Mouse (Mus musculus): ENCODE data around the gene Gm10065. TPM values are rescaled to one million over a fixed set of nuclear protein-coding genes. Genes with fewer than 3 reads are reported as not detected.
A peak's percentile ranks its signal among the peaks of the same experiment; 100 is the strongest.
"Not testable (repeated sequence)": the region's sequence is repeated elsewhere in the genome, so short reads cannot be mapped to it uniquely, and the experiment has no call there.

Gene Gm10065
- polyA plus RNA-seq, 1 experiment from 2014 or later, result not detected

DNA sequence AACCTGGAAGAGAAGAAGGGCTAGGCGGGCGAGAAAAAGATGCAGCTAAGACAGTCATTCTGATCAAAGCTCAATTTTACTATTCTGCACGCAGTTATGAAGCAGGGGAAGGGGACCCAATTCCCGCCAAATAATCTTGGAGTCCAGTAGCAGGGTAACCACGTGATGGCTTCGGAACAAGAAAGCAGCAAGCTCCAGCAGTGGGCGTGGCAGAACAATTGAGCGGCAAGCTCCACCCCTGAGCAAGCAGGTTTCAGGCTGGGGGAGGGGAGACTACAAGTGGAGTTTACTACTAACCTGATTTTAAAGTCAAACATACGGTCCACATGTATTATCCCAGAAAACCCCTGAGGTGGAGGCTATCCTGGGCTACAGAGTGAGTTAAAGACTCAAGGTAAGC is 16.7 kb downstream of the Gm10065 start:
- 50% methylated on average over 9 of the region's 9 CpGs for WGBS
- H3K4me2 ChIP-seq; ATAC-seq (replicated peaks); H3K4me3 ChIP-seq; H3K9me3 ChIP-seq; H3K4me1 ChIP-seq; H3K27ac ChIP-seq; H3K9ac ChIP-seq; H3K36me3 ChIP-seq (replicated peaks): not testable (repeated sequence)
- H3K27me3 ChIP-seq (replicated peaks), result peaks cover 11% of the 10 kb centered on the region

DNA sequence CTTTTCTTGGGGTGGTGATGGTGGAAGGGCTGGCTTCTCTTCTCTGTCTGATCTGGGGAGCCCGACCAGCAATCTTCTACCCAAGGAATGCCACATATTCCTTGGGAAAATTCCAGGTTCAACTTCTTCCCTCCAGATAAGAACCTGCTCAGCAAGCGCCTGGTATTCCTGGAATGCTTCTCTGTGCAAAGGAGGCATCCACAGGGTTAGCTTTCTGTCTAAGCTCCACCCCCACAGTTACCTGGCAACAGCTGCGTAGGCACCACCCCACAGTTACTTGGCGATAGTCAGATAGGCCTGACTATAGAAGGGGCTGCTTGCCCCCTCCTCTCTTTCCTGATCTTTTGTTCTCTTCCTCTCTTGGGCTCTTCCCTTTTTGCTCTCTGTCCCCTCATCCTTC is 22.9 kb downstream of the Gm10065 start:
- no peak for ATAC-seq (replicated peaks)
- 9% methylated on average over 4 of the region's 4 CpGs for WGBS
- H3K9ac ChIP-seq, result no peak overlapping the region
- H3K4me3 ChIP-seq, result no peak overlapping the region
- H3K4me1 ChIP-seq, result peaks cover 14% of the 10 kb centered on the region
- H3K27ac ChIP-seq, result no peak overlapping the region
- H3K4me2 ChIP-seq, result no peak overlapping the region
- H3K36me3 ChIP-seq (replicated peaks), result no peaks in the 10 kb centered on the region
- H3K9me3 ChIP-seq, result no peaks in the 10 kb centered on the region
- 0 out of 2 replicates have a peak, but pooled peaks cover 12% of the 10 kb centered on the region for H3K27me3 ChIP-seq (replicated peaks)

- no peak overlapping the region for H3K4me2 ChIP-seq
Measured at GRCm38 (mm10) chr13:21454133-21454532, 25.1 kb downstream of the Gm10065 start.

GRCm38 (mm10) chr13:21453449-21453848 is 25.8 kb downstream of the Gm10065 start, which contains the start of gene Zscan26:
Gene Zscan26, minus strand, starts transcription at chr13:21453730.
- Histone ChIP-seq H3K4me1 (peaks cover 14% of the 10 kb centered on the region), H3K36me3 (replicated peaks) (no peaks in the 10 kb centered on the region), H3K27ac (peak within 1 kb of the TSS; percentile 70), H3K27me3 (replicated peaks) (0 out of 2 replicates have a peak, but pooled peaks cover 12% of the 10 kb centered on the region), H3K4me3 (peak within 1 kb of the TSS; percentile 51), H3K4me2 (peak within 1 kb of the TSS; percentile 80), H3K9me3 (no peaks in the 10 kb centered on the region), H3K9ac (peak within 1 kb of the TSS; percentile 49)
- peak; percentile 97 for ATAC-seq (replicated peaks)
- 0% methylated on average over 23 of the region's 23 CpGs for WGBS

More at GRCm38 (mm10) chr13:21454133-21454532, 25.1 kb downstream of the Gm10065 start:
- Histone ChIP-seq H3K9ac (no peak overlapping the region), H3K27me3 (replicated peaks) (0 out of 2 replicates have a peak, but pooled peaks cover 12% of the 10 kb centered on the region), H3K4me3 (peak overlapping the region; percentile 51; the same call in 1 of the 2 replicates), H3K27ac (no peak overlapping the region), H3K4me1 (peaks cover 14% of the 10 kb centered on the region), H3K9me3 (no peaks in the 10 kb centered on the region), H3K36me3 (replicated peaks) (no peaks in the 10 kb centered on the region)
- WGBS, result 88% methylated on average over 3 of the region's 3 CpGs
- ATAC-seq (replicated peaks), result no peak

DNA sequence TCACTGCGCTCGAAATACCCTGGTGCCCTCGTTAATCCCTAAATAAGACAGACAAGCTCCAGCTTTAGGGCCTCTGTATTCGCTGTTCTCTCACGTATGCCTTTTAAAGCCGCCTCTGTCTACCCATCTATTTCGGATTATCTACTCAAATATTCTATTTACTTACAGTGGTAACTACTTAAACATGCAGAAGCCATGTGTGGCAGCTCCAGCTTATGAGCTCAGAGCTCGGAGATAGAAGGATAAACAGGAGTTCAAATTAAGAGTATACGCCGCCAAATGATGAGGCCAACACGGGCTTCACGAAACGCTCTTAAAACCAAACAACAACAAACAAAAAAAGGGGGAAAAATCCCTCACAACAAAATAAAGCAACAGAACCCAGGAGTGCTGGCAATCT is 26.2 kb downstream of the Gm10065 start:
- peak overlapping the region; percentile 70 for H3K27ac ChIP-seq
- peak overlapping the region; percentile 49 for H3K9ac ChIP-seq
- H3K4me1 ChIP-seq, result peaks cover 14% of the 10 kb centered on the region
- H3K27me3 ChIP-seq (replicated peaks), result 0 out of 2 replicates have a peak, but pooled peaks cover 12% of the 10 kb centered on the region
- H3K36me3 ChIP-seq (replicated peaks), result no peaks in the 10 kb centered on the region
- peak overlapping the region; percentile 51 for H3K4me3 ChIP-seq
- no peaks in the 10 kb centered on the region for H3K9me3 ChIP-seq
- H3K4me2 ChIP-seq, result peak overlapping the region; percentile 80
- WGBS, result 2% methylated on average over 13 of the region's 13 CpGs
- ATAC-seq (replicated peaks), result peak; percentile 38

DNA sequence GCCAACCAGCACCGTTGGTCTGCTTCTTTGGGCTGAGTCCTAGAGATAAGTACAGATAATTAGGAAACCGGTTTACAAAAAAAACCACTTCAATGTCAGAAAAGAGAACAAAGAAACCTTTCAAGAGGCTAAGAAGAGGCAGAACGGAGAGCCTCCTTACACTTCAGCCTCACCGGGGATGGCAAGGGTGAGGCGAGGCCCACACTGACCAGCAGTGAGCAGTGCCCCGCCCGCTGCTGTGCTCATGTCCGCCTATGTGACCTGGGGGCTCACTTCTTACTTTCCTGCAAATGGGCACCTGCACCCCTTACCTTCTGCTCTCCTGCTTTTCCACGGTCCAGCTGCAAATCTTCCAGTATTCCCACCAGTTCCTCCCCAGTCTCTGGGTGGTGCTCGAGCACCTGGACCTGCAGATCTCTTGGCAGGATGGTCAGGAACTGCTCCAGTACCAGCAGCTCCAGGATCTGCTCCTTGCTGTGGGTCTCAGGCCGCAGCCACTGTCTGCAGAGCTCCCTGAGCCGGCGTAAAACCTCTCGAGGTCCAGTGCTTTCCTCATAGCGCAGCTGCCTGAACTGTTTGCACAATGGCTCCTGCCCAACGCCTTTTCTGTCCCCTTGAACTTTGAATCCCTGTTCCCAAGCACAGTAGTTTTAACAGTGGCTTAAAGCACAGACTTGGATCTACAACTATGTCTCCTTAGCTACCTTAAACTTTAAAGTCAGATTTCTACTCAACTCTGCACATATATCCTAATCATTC is 31.2 kb downstream of the Gm10065 start:
- Histone ChIP-seq H3K4me3 (no peak overlapping the region), H3K4me2 (no peak overlapping the region), H3K4me1 (peaks cover 10% of the 10 kb centered on the region), H3K27ac (no peak overlapping the region), H3K9me3 (no peaks in the 10 kb centered on the region), H3K27me3 (replicated peaks) (no peaks in the 10 kb centered on the region), H3K36me3 (replicated peaks) (peaks cover 32% of the 10 kb centered on the region; the same call in 1 of the 2 replicates), H3K9ac (no peak overlapping the region)
- ATAC-seq (replicated peaks), result no peak
- WGBS, result 81% methylated on average over 16 of the region's 16 CpGs

DNA sequence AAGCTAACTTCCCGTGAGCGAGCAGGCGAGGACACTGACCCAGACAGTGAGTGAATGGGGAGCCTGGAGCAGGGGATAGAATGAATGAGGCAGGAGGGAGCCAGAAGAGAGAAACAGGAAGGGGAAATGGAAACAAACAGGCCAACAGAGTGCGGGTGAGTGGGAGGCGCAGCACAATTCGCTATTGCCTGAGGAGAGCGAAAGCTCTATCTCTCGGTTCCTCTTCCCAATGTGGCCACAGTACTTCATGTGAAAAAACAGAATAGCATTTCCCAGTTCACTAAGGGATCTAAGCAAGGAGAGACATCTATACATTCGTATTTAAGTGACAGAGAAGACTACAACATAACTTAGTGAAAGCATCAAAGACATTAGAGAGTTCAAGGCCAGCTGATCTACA is 32.4 kb downstream of the Gm10065 start:
- no peaks in the 10 kb centered on the region for H3K9me3 ChIP-seq
- peaks cover 36% of the 10 kb centered on the region; the same call in 1 of the 2 replicates for H3K36me3 ChIP-seq (replicated peaks)

DNA sequence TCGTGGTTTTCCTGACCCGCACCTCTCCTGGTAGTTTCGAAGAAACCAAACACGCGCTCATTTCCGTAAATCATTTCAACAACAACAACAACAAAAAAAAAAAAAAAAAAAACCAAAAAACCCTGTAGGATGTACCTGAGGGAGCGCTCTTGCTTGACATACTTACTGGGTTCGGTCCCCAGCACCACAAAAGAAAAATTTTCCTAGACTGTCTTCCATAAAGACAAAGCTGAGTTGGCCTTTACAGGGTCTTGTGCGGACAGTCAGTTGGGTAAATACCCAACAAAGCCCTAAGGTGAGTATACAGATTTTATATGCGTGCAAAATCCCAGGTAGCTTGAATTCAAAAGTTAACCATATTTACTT is 38.1 kb downstream of the Gm10065 start:
- ATAC-seq (replicated peaks), result peak; percentile 65
- peaks cover 16% of the 10 kb centered on the region for H3K4me1 ChIP-seq
- H3K27me3 ChIP-seq (replicated peaks), result no peaks in the 10 kb centered on the region
- 15% methylated on average over 10 of the region's 10 CpGs for WGBS
- H3K4me2 ChIP-seq, result peak overlapping the region; percentile 81
- peaks cover 24% of the 10 kb centered on the region; the same call in 1 of the 2 replicates for H3K36me3 ChIP-seq (replicated peaks)
- H3K9ac ChIP-seq, result peak overlapping the region; percentile 51
- H3K27ac ChIP-seq, result peak overlapping the region; percentile 75
- H3K4me3 ChIP-seq, result peak overlapping the region; percentile 50
- no peaks in the 10 kb centered on the region for H3K9me3 ChIP-seq

More for the DNA sequence above, 32.4 kb downstream of the Gm10065 start:
- H3K4me2 ChIP-seq, result no peak overlapping the region
- no peak for ATAC-seq (replicated peaks)
- H3K4me1 ChIP-seq, result peaks cover under 1% of the 10 kb centered on the region
- WGBS, result 90% methylated on average over 9 of the region's 9 CpGs
- H3K27me3 ChIP-seq (replicated peaks), result no peaks in the 10 kb centered on the region
- no peak overlapping the region for H3K9ac ChIP-seq
- no peak overlapping the region for H3K27ac ChIP-seq
- H3K4me3 ChIP-seq, result no peak overlapping the region

GRCm38 (mm10) chr13:21440503-21441206 is 38.6 kb downstream of the Gm10065 start, which contains the start of gene Pgbd1:
Gene Pgbd1, minus strand, starts transcription at chr13:21441058.
- H3K27me3 ChIP-seq (replicated peaks), result no peaks in the 10 kb centered on the region
- H3K27ac ChIP-seq, result peak within 1 kb of the TSS; percentile 75
- no peaks in the 10 kb centered on the region for H3K9me3 ChIP-seq
- peak within 1 kb of the TSS; percentile 51 for H3K9ac ChIP-seq
- H3K4me2 ChIP-seq, result peak within 1 kb of the TSS; percentile 81
- under 1% methylated on average over 32 of the region's 32 CpGs for WGBS
- H3K4me3 ChIP-seq, result peak within 1 kb of the TSS; percentile 50
- peaks cover 16% of the 10 kb centered on the region for H3K4me1 ChIP-seq
- peak; percentile 98 for ATAC-seq (replicated peaks)
- H3K36me3 ChIP-seq (replicated peaks), result peaks cover 22% of the 10 kb centered on the region; the same call in 1 of the 2 replicates

DNA sequence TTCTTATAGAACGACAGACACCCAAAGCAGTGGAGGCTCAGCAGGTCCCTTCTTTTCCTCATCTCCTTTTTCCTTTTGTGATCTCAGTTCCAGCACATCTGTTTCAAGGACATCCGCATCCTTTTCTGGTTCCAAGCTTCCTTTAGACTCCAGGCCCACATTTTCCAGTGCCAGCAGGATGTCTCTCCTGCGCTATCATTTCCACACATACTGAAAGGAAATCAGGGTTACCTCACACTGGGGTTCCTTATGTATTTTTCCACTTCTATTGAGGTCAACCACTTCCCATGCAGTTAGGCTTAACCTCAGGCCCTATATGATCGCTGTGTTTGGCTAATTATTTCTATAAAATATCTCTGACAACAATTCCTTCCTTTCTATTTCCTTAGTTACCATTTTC is 43.8 kb downstream of the Gm10065 start:
- H3K27me3 ChIP-seq (replicated peaks), result no peaks in the 10 kb centered on the region
- H3K4me3 ChIP-seq, result no peak overlapping the region
- WGBS, result 93% methylated on average over 4 of the region's 4 CpGs
- no peak for ATAC-seq (replicated peaks)
- no peak overlapping the region for H3K4me2 ChIP-seq
- no peak overlapping the region for H3K9ac ChIP-seq
- no peak overlapping the region for H3K27ac ChIP-seq
- no peaks in the 10 kb centered on the region for H3K36me3 ChIP-seq (replicated peaks)
- H3K4me1 ChIP-seq, result peaks cover 9% of the 10 kb centered on the region
- no peaks in the 10 kb centered on the region for H3K9me3 ChIP-seq
